Mouse (Mus musculus) bone marrow macrophage, adult 2 months (primary cell): ENCODE data around the gene Cryzl2.

Source experiments
- CTCF ChIP-seq: IDR thresholded peaks from 2 replicates; pipeline ENCODE4 v1.5.1; 2012; ENCODE audit warnings: low read depth, mild to moderate bottlenecking, low read length, moderate library complexity
- POLR2A ChIP-seq: IDR thresholded peaks from 2 replicates; pipeline ENCODE4 v1.6.1; 2012; ENCODE audit warnings: mild to moderate bottlenecking, low read depth, low read length, borderline replicate concordance

DNA sequence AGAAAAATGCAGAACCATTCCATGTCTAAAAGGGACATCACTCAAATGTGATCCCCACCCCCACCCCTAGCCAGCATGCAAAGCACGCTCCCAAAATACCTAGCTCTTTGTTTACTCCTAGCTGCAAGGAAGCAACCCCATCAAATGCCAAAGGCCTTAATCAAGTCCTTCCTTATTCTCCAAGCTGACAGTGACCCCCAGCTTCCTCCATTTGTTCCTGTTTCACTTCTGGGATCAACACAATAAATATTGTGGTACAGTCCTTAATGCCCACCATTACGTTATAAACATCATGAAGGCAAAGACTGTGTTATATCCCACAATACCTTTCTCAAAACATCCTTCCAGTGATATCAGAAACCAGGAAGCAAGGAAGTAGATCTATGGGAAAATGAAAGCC, 41.7 kb upstream of the Cryzl2 start:
- no peak for TF ChIP-seq POLR2A
- TF ChIP-seq CTCF = no peak
